Mouse (Mus musculus) MEL (cell line): Measurements from ENCODE around the gene Pbsn. TPM values are rescaled to one million over a fixed set of nuclear protein-coding genes. Genes with fewer than 3 reads are reported as not detected.

Experiments
- polyA plus RNA-seq, 2 experiments: library from polyadenylated mRNA; stranded (reverse) in 1 of 2; unstranded in 1 of 2; fragments of >175 nt in 1 of 2; fragments of >200 nt in 1 of 2; gene quantifications; 2 replicates each; pipeline versions ENCODE4 v1.2.1 to v1.2.4; 2012; ENCODE audit warnings: low replicate concordance in 2 of 2, low read depth in 1 of 2; ENCODE audit not compliant: insufficient read length in 2 of 2, insufficient read depth in 1 of 2, missing spikeins in 1 of 2
- total RNA-seq: library from RNA; depleted of rRNA; stranded (reverse); fragments of 300-350 nt; gene quantifications from 2 replicates; pipeline ENCODE4 v1.2.3, GENCODE M21; 2012; rRNA removed

Gene Pbsn
- total and polyA plus RNA-seq, 3 experiments = not detected

Other genes with a start within 250 kb of the Pbsn start
- gene Prkx, start 57.3 kb downstream of the Pbsn start, total RNA-seq = 4.3 and 4.4 TPM in 2 replicates
- 1 to 10 TPM in 1 of 2 experiments, not detected in 1; 6.7 TPM for gene Prkx, start 57.3 kb downstream of the Pbsn start, polyA plus RNA-seq
- gene Gm14744, start 11.1 kb upstream of the Pbsn start, total RNA-seq = not detected in 2 replicates
- not detected for gene Gm14744, start 11.1 kb upstream of the Pbsn start, polyA plus RNA-seq
- gene 5430402E10Rik, start 71.4 kb upstream of the Pbsn start, total RNA-seq = not detected in 2 replicates
- gene 5430402E10Rik, start 71.4 kb upstream of the Pbsn start, polyA plus RNA-seq = not detected
- gene Obp1a, start 237.8 kb upstream of the Pbsn start, total RNA-seq = not detected in 2 replicates
- not detected for gene Obp1a, start 237.8 kb upstream of the Pbsn start, polyA plus RNA-seq